Mouse (Mus musculus) olfactory bulb, adult 2 months (tissue): ENCODE measurements around the gene Nlrc4.

Source experiments
- CTCF ChIP-seq: fragments of 200-500 bp; IDR thresholded peaks from 2 replicates; pipeline ENCODE4 v1.5.1; 2012; ENCODE audit warnings: low read depth, mild to moderate bottlenecking, low read length, moderate library complexity; ENCODE audit not compliant: insufficient read depth
- POLR2A ChIP-seq: fragments of 200-500 bp; IDR thresholded peaks from 2 replicates; pipeline ENCODE4 v1.6.1; 2012; ENCODE audit warnings: mild to moderate bottlenecking, low read depth, low read length, moderate library complexity; ENCODE audit not compliant: insufficient read depth

DNA sequence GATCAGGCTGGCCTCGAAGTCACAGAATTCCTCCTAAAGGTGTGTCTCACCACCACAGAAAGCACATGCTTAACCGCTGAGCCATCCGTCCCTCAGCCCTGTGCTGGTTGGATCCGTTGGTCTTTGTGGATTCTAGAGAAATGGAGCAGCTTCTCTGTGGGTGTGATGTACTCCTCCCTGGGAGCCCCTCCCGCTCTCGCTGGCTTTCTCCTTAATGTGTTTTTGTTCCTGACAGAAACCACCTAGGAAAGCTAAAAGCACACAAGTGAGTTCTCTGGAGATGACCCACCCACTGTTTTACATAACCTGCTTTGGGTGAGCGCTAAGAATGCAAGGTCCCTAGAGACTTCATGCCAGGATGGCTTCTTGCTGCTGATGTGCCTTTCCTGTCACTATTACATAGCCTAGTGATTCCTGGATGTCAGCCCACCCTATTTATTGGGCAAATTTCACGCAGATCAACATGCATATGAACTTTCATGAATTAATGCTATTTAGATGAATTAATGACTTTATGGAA is 42.0 kb downstream of the Nlrc4 start:
- TF ChIP-seq CTCF, result no peak
- TF ChIP-seq POLR2A, result no peak
